Mouse (Mus musculus): ENCODE data around the gene Bst1.
A peak's percentile ranks its signal among the peaks of the same experiment; 100 is the strongest.

Bst1 gene

GRCm38 (mm10) chr5:43818695-43819094 lies at the start of gene Bst1:
Bst1 (plus strand) TSS chr5:43818885.
- DNase-seq (ENCODE audit: low spot score): no peak

- no peak for DNase-seq (ENCODE audit: low spot score)
These were observed 47.9 kb upstream of the Bst1 start for GRCm38 (mm10) chr5:43770618-43771354.

GRCm38 (mm10) chr5:43771555-43771954 lies 47.1 kb upstream of the Bst1 start:
- no peak for DNase-seq (ENCODE audit: low spot score)

- no peak for DNase-seq (ENCODE audit: low spot score)
These were observed 42.3 kb upstream of the Bst1 start for GRCm38 (mm10) chr5:43776407-43776806.

DNA sequence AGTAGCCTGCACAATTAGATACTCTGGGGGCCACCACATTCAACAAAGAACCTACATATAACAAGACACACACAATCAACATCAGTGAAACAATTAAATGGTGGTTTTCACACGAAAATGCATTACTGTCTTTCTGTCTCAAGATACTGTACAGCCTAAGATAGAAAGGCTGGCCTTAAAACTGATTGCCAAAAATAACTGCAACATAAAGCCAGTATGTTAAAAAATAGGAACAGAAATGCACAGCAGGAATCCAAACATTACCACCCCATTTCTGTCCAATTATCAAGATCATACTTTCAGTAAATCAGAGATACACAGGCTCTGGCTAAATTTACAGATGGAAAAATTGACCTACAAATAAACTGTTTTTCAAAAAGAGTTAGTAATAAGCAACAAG lies 41.7 kb upstream of the Bst1 start:
- DNase-seq (ENCODE audit: low spot score): no peak

DNA sequence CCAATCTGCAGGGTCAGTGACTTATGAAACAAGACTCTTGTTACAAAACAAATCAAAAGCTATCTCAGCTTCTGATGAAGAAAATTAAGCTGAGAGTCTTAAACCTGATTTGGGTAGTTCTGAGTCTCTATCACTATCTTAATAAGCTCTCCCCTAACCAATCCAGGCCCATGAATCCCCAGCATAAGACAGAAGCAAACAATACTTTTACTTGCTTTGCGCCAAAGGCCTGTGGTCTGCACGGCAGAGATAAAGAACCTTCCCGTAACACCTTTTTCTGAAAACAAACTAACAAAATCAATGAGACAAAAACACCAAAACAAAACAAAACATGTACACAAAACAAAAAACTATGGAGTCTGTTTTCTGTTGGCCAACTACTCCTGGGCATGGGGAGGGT lies 40.1 kb upstream of the Bst1 start:
- no peak for DNase-seq (ENCODE audit: low spot score)

DNA sequence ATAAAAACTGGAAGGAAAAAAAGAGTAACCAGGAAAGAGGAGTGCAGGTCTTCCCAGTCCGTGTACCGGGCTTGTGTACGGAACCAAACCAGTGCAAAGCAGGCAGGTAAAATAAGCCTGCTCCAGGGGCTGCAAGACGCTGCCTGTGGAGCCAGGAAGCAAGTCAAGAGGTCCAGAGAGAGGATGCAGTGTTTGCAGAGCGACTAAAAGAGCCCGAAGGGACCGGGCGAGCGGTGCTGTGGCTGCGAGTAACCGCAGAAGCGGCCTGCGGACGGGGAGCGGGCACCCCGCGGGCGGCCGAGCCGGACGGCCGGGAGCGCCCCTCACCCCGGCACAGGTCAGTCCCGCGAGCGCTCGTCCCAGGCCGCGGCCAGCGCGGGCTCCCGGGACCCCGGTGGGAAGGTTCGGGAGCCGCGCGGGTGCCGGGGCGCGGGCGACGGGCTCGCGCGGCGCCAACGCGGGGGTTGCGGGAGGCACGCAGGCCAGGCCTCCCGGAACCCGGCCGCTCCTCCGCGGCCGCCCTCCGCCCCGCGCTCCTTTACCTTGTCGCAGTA lies 37.2 kb upstream of the Bst1 start:
- no peak for DNase-seq (ENCODE audit: low spot score)

DNA sequence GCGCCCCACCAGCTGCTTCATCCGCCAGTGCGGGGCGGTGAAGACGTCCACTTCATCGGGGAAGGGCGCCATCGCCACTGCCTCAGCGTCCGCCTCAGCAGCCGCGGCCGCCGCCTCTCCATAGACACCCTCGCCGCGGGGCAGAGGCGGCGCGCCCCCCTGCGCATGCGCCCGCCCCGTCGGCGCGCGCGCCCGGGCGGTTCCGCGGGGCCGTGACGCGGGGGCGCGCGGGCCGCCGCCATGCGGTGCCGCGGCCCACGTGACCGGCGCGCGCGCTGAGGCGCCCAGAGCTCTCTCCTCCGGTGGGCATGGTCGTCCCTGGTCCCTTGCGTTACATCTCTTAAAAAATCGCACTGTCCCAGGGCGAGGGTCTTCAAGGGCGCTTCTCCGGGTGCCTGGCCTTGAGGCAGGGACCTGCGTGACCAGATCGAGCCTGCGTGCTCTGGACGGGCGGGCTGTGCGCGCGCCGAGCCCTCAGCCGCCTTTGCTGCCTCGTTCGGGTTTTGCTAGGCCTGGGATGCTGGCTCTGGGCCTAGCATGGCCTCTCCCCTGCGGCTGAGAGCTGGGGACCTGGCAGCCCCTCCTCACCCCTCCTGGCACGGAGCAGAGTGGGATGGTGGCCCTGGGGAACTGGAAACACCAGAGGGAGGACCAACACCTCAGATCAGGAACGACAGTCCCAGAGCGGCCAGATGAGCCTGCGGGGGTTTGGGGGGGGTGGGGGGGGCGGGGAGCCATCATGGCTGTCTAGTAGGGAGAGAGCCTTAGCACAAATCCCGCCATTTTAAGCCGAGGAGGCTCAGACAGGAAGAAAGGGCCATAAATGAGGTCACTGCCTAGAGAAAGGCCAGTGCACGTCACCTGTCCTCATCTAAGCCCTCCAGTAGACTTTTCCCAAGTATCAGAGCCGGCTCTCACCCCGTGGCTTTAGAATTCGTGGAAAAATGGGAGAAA lies 36.4 kb upstream of the Bst1 start:
- peak; percentile 84 for DNase-seq (ENCODE audit: low spot score)

DNA sequence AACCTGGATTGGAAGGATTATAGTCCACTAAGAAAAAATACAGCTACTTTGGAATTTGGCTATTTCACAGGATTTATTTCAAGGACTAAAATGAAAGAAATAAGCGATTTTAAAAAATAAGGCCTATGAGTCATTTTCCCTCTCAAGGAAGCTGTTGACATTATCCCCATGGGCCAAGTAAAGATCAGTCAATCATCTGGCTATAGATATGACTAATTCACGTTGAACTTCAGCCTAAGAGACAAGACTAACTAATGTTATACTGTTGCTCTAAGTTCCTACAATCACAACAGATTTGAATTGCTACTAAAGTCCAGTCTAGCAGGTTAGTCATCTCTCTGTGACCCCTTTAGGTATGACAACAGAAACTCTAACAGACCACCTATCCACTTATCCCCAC lies 34.7 kb upstream of the Bst1 start:
- DNase-seq (ENCODE audit: low spot score): no peak

DNA sequence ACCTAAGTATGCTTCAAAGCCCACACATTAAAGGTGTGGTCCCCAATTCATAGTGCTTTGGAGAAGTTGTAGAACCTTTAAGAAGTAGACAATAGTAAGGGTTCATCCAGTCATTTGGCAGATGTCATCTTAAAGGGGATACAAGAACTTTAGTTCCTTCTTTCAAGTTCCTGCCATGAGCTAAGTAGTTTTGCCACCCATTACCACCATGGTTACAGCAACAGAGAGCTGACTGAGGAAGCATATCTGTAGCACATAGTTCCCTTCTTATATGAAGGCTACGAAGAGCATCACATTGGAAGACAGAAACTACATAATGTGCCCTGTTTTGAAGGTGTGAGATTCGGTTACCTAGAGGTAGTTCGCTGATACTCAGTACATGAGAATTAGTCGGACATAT lies 32.1 kb upstream of the Bst1 start:
- no peak for DNase-seq (ENCODE audit: low spot score)

- DNase-seq (ENCODE audit: low spot score): no peak
These were observed 30.5 kb upstream of the Bst1 start for GRCm38 (mm10) chr5:43787976-43788752.

DNA sequence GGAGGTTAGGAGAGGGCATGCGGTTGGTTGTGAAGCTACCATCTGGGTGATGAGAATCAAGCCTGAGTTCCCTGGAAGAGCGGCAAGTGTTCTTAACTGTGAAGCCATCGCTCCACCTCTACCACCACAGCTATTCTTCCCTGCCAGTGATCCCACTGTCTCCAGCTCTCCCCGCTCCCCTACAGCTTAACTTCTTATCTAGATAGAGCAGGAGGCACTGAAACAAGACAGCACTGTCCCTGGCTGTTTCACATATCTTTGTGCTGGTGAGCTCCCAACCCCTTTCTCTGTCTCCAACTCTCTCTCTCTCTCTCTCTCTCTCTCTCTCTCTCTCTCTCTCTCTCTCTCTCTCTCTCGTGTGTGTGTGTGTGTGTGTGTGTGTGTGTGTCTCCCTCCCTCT lies 26.3 kb upstream of the Bst1 start:
- DNase-seq (ENCODE audit: low spot score): no peak

DNA sequence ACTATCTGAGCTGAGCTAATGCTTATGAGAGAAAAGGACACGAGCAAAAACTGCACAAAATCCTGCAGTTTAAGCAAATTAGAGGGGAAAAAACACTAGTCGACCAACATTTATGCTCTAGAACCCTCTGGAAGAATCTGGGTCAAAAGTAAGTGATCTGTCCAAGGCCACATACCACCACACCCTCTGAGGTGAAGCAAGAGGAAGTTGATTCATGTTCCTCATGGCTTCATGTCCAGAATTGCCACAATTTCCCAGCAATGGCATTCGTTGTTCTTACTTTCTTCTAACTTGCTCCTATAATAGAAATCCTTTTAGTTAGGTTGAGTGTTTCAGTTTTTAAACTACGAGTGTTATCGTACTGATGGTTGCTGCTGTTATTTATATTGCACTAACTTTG lies 19.2 kb upstream of the Bst1 start:
- no peak for DNase-seq (ENCODE audit: low spot score)

DNA sequence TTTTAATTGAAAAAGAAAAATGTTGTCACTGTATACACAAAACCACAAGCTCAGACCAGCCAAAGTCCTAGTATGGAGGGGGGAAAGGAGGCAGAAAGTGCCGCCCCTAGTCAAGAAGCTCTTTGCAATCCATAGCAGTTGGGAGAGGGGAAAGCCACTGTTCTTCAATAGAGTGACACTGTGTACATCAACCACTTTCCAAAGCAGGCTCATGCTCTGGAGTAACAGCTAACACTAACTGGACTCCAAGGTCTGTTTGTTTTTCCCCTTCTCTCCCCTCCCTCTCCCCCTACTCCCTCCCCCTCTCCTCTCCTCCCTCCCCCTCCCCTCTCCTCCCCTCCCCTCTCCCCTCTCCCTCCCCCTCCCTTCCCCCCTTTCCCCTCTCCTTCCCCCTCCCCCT lies 18.0 kb upstream of the Bst1 start:
- DNase-seq (ENCODE audit: low spot score): no peak

- no peak for DNase-seq (ENCODE audit: low spot score)
These were observed 17.4 kb upstream of the Bst1 start for GRCm38 (mm10) chr5:43801253-43801652.

DNA sequence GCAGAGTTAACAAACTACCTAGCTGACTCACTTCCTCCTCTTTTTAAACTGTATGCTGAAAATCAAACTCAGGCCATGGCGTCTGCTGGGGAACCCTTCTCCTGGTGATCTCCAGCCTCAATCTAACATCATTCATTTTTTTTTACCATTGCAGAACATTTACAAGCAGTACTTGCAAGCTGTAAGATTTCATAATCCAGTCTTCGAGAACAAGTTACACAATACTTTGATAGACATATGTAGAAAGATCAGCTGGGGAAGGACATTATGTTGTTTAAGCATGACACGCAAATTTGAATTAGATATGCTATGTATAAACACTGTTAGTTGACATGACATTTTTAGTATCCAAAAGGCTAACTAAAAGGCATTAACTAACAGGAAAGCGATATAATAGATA lies 16.9 kb upstream of the Bst1 start:
- no peak for DNase-seq (ENCODE audit: low spot score)

DNA sequence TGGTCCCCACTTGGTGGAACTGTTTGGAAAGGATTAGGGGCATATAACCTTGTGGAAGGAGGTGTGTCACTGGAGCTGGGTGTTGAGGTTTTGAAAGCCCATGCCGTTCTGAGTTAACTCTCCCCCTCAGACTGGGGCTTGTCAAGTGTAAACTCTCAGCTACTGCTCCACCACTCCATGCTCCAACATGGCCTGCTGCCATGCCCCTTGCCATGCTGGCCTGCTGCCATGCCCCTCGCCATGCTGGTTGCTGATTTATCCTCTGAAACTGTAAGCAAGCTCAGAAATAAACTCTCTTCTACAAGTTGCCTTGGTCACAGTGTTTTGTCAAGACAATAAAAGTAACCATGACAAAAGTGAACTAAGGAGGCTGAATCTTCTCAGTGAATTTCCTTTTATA lies 13.3 kb upstream of the Bst1 start:
- DNase-seq (ENCODE audit: low spot score): no peak

DNA sequence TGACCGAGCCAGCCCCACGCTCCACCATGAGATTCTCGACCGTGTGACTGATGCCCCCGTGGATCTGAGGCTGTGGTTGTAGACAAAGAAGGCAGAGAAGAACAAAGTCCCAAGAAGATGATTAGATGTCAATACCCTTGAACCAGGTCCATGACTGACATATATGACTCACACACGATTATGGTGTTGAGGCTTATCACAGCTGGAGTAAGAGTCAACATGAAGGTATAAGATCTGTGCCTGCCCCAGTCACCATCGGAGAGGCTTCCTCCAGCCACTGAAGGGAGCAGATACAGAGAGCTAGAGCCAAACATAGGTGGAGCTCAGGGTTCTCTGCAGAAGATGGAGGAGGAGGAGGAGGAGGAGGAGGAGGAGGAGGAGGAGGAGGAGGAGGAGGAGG lies 12.3 kb upstream of the Bst1 start:
- no peak for DNase-seq (ENCODE audit: low spot score)

DNA sequence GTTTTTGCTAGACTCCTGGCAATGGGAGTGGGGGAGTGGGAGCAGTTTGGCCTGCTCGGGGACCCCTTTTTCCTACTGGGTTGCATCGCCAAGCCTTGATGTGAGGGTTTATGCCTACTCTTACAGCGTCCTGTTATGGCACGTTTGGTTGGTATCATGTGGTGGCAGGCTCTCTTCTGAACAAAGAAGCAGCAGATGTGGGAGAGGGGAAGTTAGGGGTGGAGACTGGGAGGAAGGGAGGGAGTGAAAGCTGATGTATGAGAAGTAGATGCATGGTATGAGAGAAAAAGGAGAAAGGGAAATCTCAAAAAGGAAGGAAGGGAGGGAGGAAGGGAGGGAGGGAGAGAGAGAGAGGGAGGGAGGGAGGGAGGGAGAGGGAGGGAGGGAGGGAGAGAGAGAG lies 11.8 kb upstream of the Bst1 start:
- DNase-seq (ENCODE audit: low spot score): no peak

GRCm38 (mm10) chr5:43807744-43808696 lies 10.7 kb upstream of the Bst1 start:
- DNase-seq (ENCODE audit: low spot score): peak; percentile 87

DNA sequence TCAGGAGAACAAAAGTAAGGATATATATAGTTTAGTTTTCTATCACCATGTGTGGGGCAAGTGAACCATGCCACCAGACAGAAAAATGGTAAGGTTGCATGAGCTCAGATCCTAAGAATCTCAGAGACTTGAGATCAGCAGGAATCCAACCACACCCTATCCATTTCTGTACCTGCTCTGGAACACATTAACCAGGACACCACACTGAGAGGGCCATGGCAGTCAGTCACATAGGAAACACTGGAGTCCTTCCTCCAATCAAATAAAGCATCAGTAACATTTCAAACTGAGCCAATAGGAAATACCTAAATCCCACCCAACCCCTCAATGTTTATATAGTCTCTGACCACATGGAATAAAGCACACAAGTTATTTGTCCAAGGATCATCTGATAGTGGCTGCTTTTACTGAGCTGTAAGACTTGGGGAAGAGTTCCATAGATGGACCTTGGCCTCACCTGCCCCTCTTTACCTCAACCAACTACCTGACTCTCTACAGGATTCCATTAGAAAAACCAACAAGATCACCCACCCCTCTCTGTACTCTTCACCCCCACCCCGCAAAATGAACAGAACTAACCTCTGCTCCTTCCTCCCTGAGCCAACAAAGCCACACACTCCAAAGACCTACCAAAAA lies 8.1 kb upstream of the Bst1 start:
- no peak for DNase-seq (ENCODE audit: low spot score)
